Mouse (Mus musculus): Measurements from ENCODE around the gene C2cd5.

GRCm38 (mm10) chr6:143020647-143021046, 79.3 kb downstream of the C2cd5 start:
- no peak for TF ChIP-seq CTCF (IDR thresholded peaks at IDR 0.05; ENCODE audit: insufficient read depth, low read length)
- TF ChIP-seq POLR2A (IDR thresholded peaks at IDR 0.05; ENCODE audit: borderline replicate concordance, extremely low read depth, low read depth, low read length) = no peak

Measured in lung, adult 2 months (tissue).